Mouse (Mus musculus): ENCODE measurements around the gene C2cd2. TPM values are rescaled to one million over a fixed set of nuclear protein-coding genes. Genes with fewer than 3 reads are reported as not detected.

C2cd2 gene
- 1 to 10 TPM; 4.7 to 5.0 TPM for polyA plus RNA-seq (2012; fragmentation: generic; extraction: Trizol)

GRCm38 (mm10) chr16:97962151-97962948 lies at the start of gene C2cd2, which contains the start of gene Zbtb21:
TSS of gene C2cd2 (minus strand) at chr16:97962598.
TSS of gene Zbtb21 (minus strand) at chr16:97962622.

GRCm38 (mm10) chr16:97996616-97997382 lies 34.4 kb upstream of the C2cd2 start, which contains the start of gene B230307C23Rik:
TSS of gene B230307C23Rik (plus strand) at chr16:97997315.

GRCm38 (mm10) chr16:97851741-97852319 lies 110.6 kb downstream of the C2cd2 start, which contains the start of gene Prdm15:
TSS of gene Prdm15 (minus strand) at chr16:97851850.

Other genes with a start within 250 kb of the C2cd2 start
- gene Ripk4, start 198.8 kb downstream of the C2cd2 start, polyA plus RNA-seq (2012; fragmentation: generic; extraction: Trizol), result under 1 TPM in 1 of 2 experiments, not detected in 1; 0.08 TPM
- 1 to 10 TPM in 1 of 2 experiments, under 1 TPM in 1; 0.33 to 3.2 TPM for gene Prdm15, start 110.7 kb downstream of the C2cd2 start, polyA plus RNA-seq (2012; fragmentation: generic; extraction: Trizol)
- gene Zbtb21, start within 50 bp of the C2cd2 start, polyA plus RNA-seq (2012; fragmentation: generic; extraction: Trizol), result 10 to 100 TPM in 1 of 2 experiments, 1 to 10 TPM in 1; 4.0 to 11.2 TPM
- 1 to 10 TPM; 3.6 to 4.3 TPM for gene B230307C23Rik, start 34.7 kb upstream of the C2cd2 start, polyA plus RNA-seq (2012; fragmentation: generic; extraction: Trizol)
- under 1 TPM; 0.18 to 0.81 TPM for gene A630089N07Rik, start 119.9 kb upstream of the C2cd2 start, polyA plus RNA-seq (2012; fragmentation: generic; extraction: Trizol)

All from C3H10T1/2 (cell line).